Mouse (Mus musculus) liver, embryonic 14.5 days (tissue): ENCODE data around the gene Lpp.

Experiments used
- CTCF ChIP-seq: IDR thresholded peaks from 2 replicates; pipeline ENCODE4 v1.5.1; 2016; ENCODE audit warnings: antibody characterized with exemption, low read depth, control low read depth
- EP300 ChIP-seq: IDR thresholded peaks from 2 replicates; pipeline ENCODE4 v1.6.1; 2016; ENCODE audit warnings: antibody characterized with exemption, low read depth

DNA sequence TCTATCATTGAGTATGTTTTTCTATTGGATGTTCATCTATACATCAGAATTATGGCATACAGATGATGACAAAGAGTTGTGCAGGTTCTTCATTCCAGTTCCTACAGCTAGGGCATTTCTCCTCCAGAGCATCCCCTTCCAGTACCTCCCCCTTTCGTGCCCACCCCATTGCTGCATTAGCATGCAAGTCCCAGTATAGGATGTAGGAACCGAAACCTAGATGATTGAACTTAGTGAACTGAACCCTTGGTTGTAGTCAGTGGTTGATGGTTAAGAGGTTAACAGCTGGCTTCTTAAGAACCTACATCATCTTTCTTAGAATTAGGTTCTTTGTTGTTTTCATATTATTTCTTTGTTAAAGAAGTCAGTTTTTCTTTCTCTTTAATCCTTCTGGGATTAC lies 265.7 kb downstream of the Lpp start:
- no peak for TF ChIP-seq CTCF
- TF ChIP-seq EP300, result no peak
